ENCODE assay signal across 8 mouse cellular contexts in the genomic region with DNA sequence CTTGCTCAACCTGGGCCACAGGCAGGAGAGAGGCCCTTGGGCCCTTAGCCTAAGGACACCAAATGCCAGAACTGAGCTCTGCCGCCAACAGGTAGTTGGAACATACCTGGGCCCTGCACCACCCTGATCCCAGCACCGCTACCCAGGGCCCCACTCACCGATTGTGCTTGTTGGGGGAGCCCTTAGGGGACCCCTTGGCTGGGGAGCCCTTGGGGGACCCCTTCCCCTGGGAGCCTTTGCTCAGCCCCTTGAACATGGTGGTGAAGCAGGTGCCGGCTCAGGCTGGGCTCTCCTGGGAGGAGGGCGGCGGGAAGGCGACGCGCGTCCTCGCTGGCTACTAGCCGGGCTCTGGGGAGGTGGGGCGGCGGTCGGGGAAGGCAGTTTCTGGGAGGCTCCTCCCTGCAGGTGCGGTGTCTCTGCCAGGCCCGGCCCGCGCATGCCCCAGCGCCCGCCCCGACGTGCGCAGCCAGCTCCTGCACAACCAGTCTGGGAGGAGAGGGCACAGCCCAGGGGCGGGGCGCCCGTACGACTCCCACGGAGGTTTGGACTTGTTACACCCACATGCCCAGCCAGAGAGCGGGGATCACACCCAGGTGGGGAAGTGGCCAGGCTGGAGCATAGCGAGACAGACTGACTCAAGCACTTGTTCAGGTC. TPM values are rescaled to one million over a fixed set of nuclear protein-coding genes. Genes with fewer than 3 reads are reported as not detected.
DNase-seq lines count a peak whose midpoint lies in the region; ATAC-seq and TF ChIP-seq lines count a peak whose summit lies in the region.

Gene Evpl (minus strand): TSS at position 336 of the 654 bp plus-strand sequence.

- no peaks in the 10 kb centered on the region for H3K27me3 ChIP-seq in intestine, embryonic 16.5 days (replicated peaks; ENCODE audit: control insufficient read depth, insufficient read depth, low read length)
- peaks cover 40% of the 10 kb centered on the region for H3K27me3 ChIP-seq in liver, embryonic 15.5 days
- H3K27me3 ChIP-seq in stomach, embryonic 14.5 days (ENCODE audit: control insufficient read depth, insufficient read depth, low read length), result no peaks in the 10 kb centered on the region

- no peaks in the 10 kb centered on the region for H3K9me3 ChIP-seq in intestine, embryonic 16.5 days (ENCODE audit: control insufficient read depth, low read length)
- H3K9me3 ChIP-seq in liver, embryonic 15.5 days (replicated peaks), result no peaks in the 10 kb centered on the region
- H3K9me3 ChIP-seq in stomach, embryonic 14.5 days (ENCODE audit: control insufficient read depth, low read depth, low read length), result no peaks in the 10 kb centered on the region

- peak; percentile 70 for ATAC-seq in erythroid progenitor cell, adult 5-6 weeks (replicated peaks; ENCODE audit: low FRiP score, poor library complexity, severe bottlenecking)
- ATAC-seq in intestine, embryonic 16.5 days, result peak; percentile 95
- ATAC-seq in liver, embryonic 15.5 days (ENCODE audit: insufficient read depth), result peak; percentile 63
- ATAC-seq in stomach, embryonic 14.5 days (ENCODE audit: insufficient number of reproducible peaks, insufficient read depth, low FRiP score, low read depth), result peak; percentile 89

- intact Hi-C loops in gastrocnemius, adult 2 months (cut with DNase I), result no loop called here

- DNase-seq in gastrocnemius, adult 2 months, result peak; percentile 47
- DNase-seq in gastrocnemius, adult 18-20 months (ENCODE audit: low spot score), result no peak
- DNase-seq in right cerebral cortex, postnatal 4 days, result no peak
- no peak for DNase-seq in right cerebral cortex, postnatal 10 days (ENCODE audit: low spot score in 2 of 2)

- TF ChIP-seq CTCF in gastrocnemius, adult 2 months (IDR thresholded peaks at IDR 0.05), result no peak

- 14% methylated on average over 31 of the region's 31 CpGs for WGBS in intestine, embryonic 16.5 days
- 19% methylated on average over 31 of the region's 31 CpGs for WGBS in liver, embryonic 15.5 days (ENCODE audit: insufficient replicate concordance)
- 13% methylated on average over 31 of the region's 31 CpGs for WGBS in stomach, embryonic 14.5 days

- no peaks in the 10 kb centered on the region for H3K36me3 ChIP-seq in intestine, embryonic 16.5 days (ENCODE audit: control insufficient read depth, insufficient read depth, low read length)
- no peaks in the 10 kb centered on the region for H3K36me3 ChIP-seq in liver, embryonic 15.5 days (replicated peaks)
- 0 out of 2 replicates have a peak, but pooled peaks cover under 1% of the 10 kb centered on the region for H3K36me3 ChIP-seq in stomach, embryonic 14.5 days (ENCODE audit: control insufficient read depth, insufficient read depth, low read length)

- peak within 1 kb of the TSS; percentile 70 for H3K9ac ChIP-seq in intestine, embryonic 16.5 days (ENCODE audit: low read depth, low read length)
- no peak within 1 kb of the TSS for H3K9ac ChIP-seq in liver, embryonic 15.5 days
- H3K9ac ChIP-seq in stomach, embryonic 14.5 days (replicated peaks; ENCODE audit: low read depth, low read length), result peak within 1 kb of the TSS; percentile 21; the same call in 1 of the 2 replicates

- no peak within 1 kb of the TSS for H3K4me3 ChIP-seq in gastrocnemius, adult 2 months
- peak within 1 kb of the TSS; percentile 47 for H3K4me3 ChIP-seq in intestine, embryonic 16.5 days (ENCODE audit: low read length)
- H3K4me3 ChIP-seq in liver, embryonic 15.5 days (replicated peaks), result peak within 1 kb of the TSS; percentile 21
- H3K4me3 ChIP-seq in stomach, embryonic 14.5 days (ENCODE audit: low read depth, low read length), result peak within 1 kb of the TSS; percentile 29

- H3K4me2 ChIP-seq in intestine, embryonic 16.5 days (ENCODE audit: low read depth, low read length), result peak within 1 kb of the TSS; percentile 57
- H3K4me2 ChIP-seq in liver, embryonic 15.5 days, result peak within 1 kb of the TSS; percentile 53
- peak within 1 kb of the TSS; percentile 44 for H3K4me2 ChIP-seq in stomach, embryonic 14.5 days (replicated peaks; ENCODE audit: low read depth, low read length)

- H3K4me1 ChIP-seq in intestine, embryonic 16.5 days (ENCODE audit: control insufficient read depth, insufficient read depth, low read length), result peaks cover 24% of the 10 kb centered on the region
- peaks cover 11% of the 10 kb centered on the region for H3K4me1 ChIP-seq in liver, embryonic 15.5 days (replicated peaks)
- H3K4me1 ChIP-seq in stomach, embryonic 14.5 days (ENCODE audit: control insufficient read depth, insufficient read depth, low read length), result 0 out of 2 replicates have a peak, but pooled peaks cover 7% of the 10 kb centered on the region

- no peak within 1 kb of the TSS for H3K27ac ChIP-seq in gastrocnemius, adult 2 months
- H3K27ac ChIP-seq in intestine, embryonic 16.5 days (ENCODE audit: low read length), result peak within 1 kb of the TSS; percentile 48
- no peak within 1 kb of the TSS for H3K27ac ChIP-seq in liver, embryonic 15.5 days (replicated peaks)
- peak within 1 kb of the TSS; percentile 39; the same call in 1 of the 2 replicates for H3K27ac ChIP-seq in stomach, embryonic 14.5 days (ENCODE audit: low read length)

RNA-seq across cellular contexts. Expression of gene Evpl, which starts in this region (rescaled TPM):
- under 1 TPM in 1 of 2 experiments, not detected in 1; 0.14 TPM for total RNA-seq in gastrocnemius, adult 2 months (2021)
- under 1 TPM; 0.02 to 0.07 TPM for total RNA-seq in gastrocnemius, adult 18-20 months (2021)
- total RNA-seq in erythroid progenitor cell, adult 5-6 weeks (2015; ENCODE audit: low replicate concordance), result not detected in 2 replicates
- not detected in 2 replicates for total RNA-seq in erythroid progenitor cell, adult 5-6 weeks (2017; ENCODE audit: low replicate concordance)
- 1.9 and 2.5 TPM in 2 replicates for polyA plus RNA-seq in intestine, embryonic 16.5 days (2015; fragmentation: Nextera tagmentation; extraction: Ambion mirVana)
- polyA plus RNA-seq in liver, embryonic 15.5 days (2015; fragmentation: Nextera tagmentation; extraction: Ambion mirVana), result 0.08 and 0.12 TPM in 2 replicates
- polyA plus RNA-seq in stomach, embryonic 14.5 days (2014; fragmentation: Nextera tagmentation; extraction: Ambion mirVana), result 5.0 and 6.0 TPM in 2 replicates

Comparison
In these comparisons a context has a peak if more than half of its experiments do, and no peak if none do; other contexts are left out.
1. Peak in DNase-seq in gastrocnemius, adult 2 months; RNA of the gene not detected or under 1 TPM.
2. Peak in ATAC-seq in erythroid progenitor cell, adult 5-6 weeks; RNA of the gene not detected or under 1 TPM.
3. Peak in ATAC-seq, H3K4me3 ChIP-seq and H3K4me2 ChIP-seq in liver, embryonic 15.5 days; RNA of the gene not detected or under 1 TPM.
4. H3K27ac ChIP-seq: peak in intestine, embryonic 16.5 days (single experiment) and stomach, embryonic 14.5 days (single experiment); none in gastrocnemius, adult 2 months (single experiment) and liver, embryonic 15.5 days (single experiment).
5. Peak in every context shown above with its lines, with median percentiles within 50 percentile points of each other: ATAC-seq and H3K4me2 ChIP-seq.